Mouse (Mus musculus): ENCODE data around the gene 4933403O08Rik.

4933403O08Rik gene

GRCm38 (mm10) chrX:112238749-112239148 is at the start of gene 4933403O08Rik:
TSS of gene 4933403O08Rik (plus strand) at chrX:112239049.
- no peak for DNase-seq (ENCODE audit: low spot score)

DNA sequence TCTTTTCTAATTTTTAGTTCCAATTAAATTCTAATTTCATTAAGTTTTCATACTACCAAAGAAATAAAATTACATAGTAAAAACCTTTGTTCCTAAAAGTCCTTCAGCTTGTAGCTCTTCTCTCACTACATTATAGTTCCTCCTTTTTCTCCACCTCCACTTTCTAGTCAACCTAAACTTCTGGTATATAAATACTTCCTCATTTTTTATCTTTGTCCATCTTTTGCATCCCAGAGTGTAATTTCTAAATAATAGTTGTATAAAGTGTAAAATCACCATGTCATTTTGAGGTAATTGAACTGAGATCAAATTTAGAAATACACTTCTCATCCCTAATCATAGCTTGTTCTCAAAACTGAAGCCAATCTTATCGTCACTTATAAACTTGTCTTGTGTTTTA is 4.1 kb downstream of the 4933403O08Rik start:
- DNase-seq (ENCODE audit: low spot score) = no peak

GRCm38 (mm10) chrX:112255513-112255912 is 16.7 kb downstream of the 4933403O08Rik start:
- DNase-seq (ENCODE audit: low spot score) = no peak

DNA sequence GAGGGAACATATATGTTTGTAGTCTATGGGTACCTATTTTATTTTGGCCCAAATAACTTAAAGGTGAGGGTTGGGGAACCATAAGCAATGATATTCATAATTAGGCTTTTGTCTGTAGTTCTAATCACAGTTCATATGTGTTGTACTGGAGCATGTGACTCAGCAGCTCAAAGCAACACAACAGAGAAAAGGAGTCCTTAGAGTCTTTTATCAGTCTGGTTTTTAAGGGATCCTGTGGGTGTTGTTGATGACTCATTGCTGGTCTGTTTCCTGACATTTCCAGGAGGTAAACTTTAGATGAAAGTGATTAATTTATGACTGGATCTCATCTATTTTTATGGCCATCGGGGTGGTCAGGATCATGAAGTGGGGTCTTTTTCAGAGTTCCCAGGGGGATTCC is 34.7 kb downstream of the 4933403O08Rik start:
- no peak for DNase-seq (ENCODE audit: low spot score)

Measured in urinary bladder, postnatal 10 days (tissue).